Mouse (Mus musculus): ENCODE measurements around the gene Olfr371. TPM values are rescaled to one million over a fixed set of nuclear protein-coding genes. Genes with fewer than 3 reads are reported as not detected.

Olfr371 gene
- not detected in 2 replicates for polyA plus RNA-seq (2012; ENCODE audit: low replicate concordance)

GRCm38 (mm10) chr8:85225688-85226087 is at the start of gene Olfr371:
Gene Olfr371, plus strand, starts transcription at chr8:85225988.

Other genes starting within 250 kb of the Olfr371 start
- 324 and 1,538 TPM in 2 replicates for gene Junb, start 247.3 kb upstream of the Olfr371 start, polyA plus RNA-seq (2012; ENCODE audit: low replicate concordance)
- 6.5 and 8.4 TPM in 2 replicates for gene Hook2, start 235.4 kb upstream of the Olfr371 start, polyA plus RNA-seq (2012; ENCODE audit: low replicate concordance)
- gene Best2, start 211.5 kb upstream of the Olfr371 start, polyA plus RNA-seq (2012; ENCODE audit: low replicate concordance), result not detected in 2 replicates
- 55.1 and 111 TPM in 2 replicates for gene Asna1, start 200.7 kb upstream of the Olfr371 start, polyA plus RNA-seq (2012; ENCODE audit: low replicate concordance)
- 260 and 442 TPM in 2 replicates for gene Trir, start 199.2 kb upstream of the Olfr371 start, polyA plus RNA-seq (2012; ENCODE audit: low replicate concordance)
- gene Tnpo2, start 189.1 kb upstream of the Olfr371 start, polyA plus RNA-seq (2012; ENCODE audit: low replicate concordance), result 9.5 and 12.9 TPM in 2 replicates
- 20.6 and 23.5 TPM in 2 replicates for gene Fbxw9, start 165.9 kb upstream of the Olfr371 start, polyA plus RNA-seq (2012; ENCODE audit: low replicate concordance)
- gene Gm5741, start 158.0 kb upstream of the Olfr371 start, polyA plus RNA-seq (2012; ENCODE audit: low replicate concordance), result 1.1 TPM in 1 of 2 replicates, not detected in the other
- gene Dhps, start 154.2 kb upstream of the Olfr371 start, polyA plus RNA-seq (2012; ENCODE audit: low replicate concordance), result 31.6 and 110 TPM in 2 replicates
- 5.6 and 16.3 TPM in 2 replicates for gene Wdr83os, start 145.2 kb upstream of the Olfr371 start, polyA plus RNA-seq (2012; ENCODE audit: low replicate concordance)
- gene Wdr83, start 144.7 kb upstream of the Olfr371 start, polyA plus RNA-seq (2012; ENCODE audit: low replicate concordance), result 8.9 and 19.5 TPM in 2 replicates
- 27.4 and 79.7 TPM in 2 replicates for gene Man2b1, start 142.7 kb upstream of the Olfr371 start, polyA plus RNA-seq (2012; ENCODE audit: low replicate concordance)
- gene Zfp791, start 102.9 kb upstream of the Olfr371 start, polyA plus RNA-seq (2012; ENCODE audit: low replicate concordance), result not detected in 2 replicates
- gene Cks1brt, start 74.1 kb upstream of the Olfr371 start, polyA plus RNA-seq (2012; ENCODE audit: low replicate concordance), result not detected in 2 replicates
- 0.11 and 5.3 TPM in 2 replicates for gene Orc6, start 73.6 kb downstream of the Olfr371 start, polyA plus RNA-seq (2012; ENCODE audit: low replicate concordance)
- 1.5 and 4.9 TPM in 2 replicates for gene Vps35, start 73.8 kb downstream of the Olfr371 start, polyA plus RNA-seq (2012; ENCODE audit: low replicate concordance)
- 0.14 and 4.2 TPM in 2 replicates for gene Mylk3, start 160.4 kb downstream of the Olfr371 start, polyA plus RNA-seq (2012; ENCODE audit: low replicate concordance)
- 24.9 and 30.1 TPM in 2 replicates for gene 4921524J17Rik, start 206.8 kb downstream of the Olfr371 start, polyA plus RNA-seq (2012; ENCODE audit: low replicate concordance)